Mouse (Mus musculus) embryonic fibroblast, embryonic 13.5 days (primary cell): ENCODE data around the gene Ntn4. TPM values are rescaled to one million over a fixed set of nuclear protein-coding genes. Genes with fewer than 3 reads are reported as not detected.
"Not testable (repeated sequence)": the region's sequence is repeated elsewhere in the genome, so short reads cannot be mapped to it uniquely, and the experiment has no call there.

ENCODE experiments used
- H3K27ac ChIP-seq: 2 replicates; pipeline ENCODE4 v1.5.1; 2012; ENCODE audit warnings: low read length, control low read depth, inconsistent platforms; ENCODE audit not compliant: insufficient read depth
- H3K4me1 ChIP-seq: 2 replicates; pipeline ENCODE4 v1.6.1; 2011; ENCODE audit warnings: low read length; ENCODE audit not compliant: control insufficient read depth, insufficient read depth
- H3K4me3 ChIP-seq: 2 replicates; pipeline ENCODE4 v1.5.1; 2011; ENCODE audit warnings: mild to moderate bottlenecking, control low read depth, low read length; ENCODE audit not compliant: insufficient read depth
- CTCF ChIP-seq: IDR thresholded peaks from 2 replicates; pipeline ENCODE4 v1.5.1; 2011; ENCODE audit warnings: mild to moderate bottlenecking, control low read depth, low read length, moderate library complexity, borderline replicate concordance; ENCODE audit not compliant: insufficient read depth
- POLR2A ChIP-seq: IDR thresholded peaks from 2 replicates; pipeline ENCODE4 v1.6.1; 2011; ENCODE audit warnings: low read depth, mild to moderate bottlenecking, control low read depth, low read length, moderate library complexity
- polyA plus RNA-seq: library from polyadenylated mRNA; stranded (reverse); fragments of >200 nt; gene quantifications from 2 replicates; pipeline ENCODE4 v1.2.4, GENCODE M21; 2011; ENCODE audit warnings: low read depth; ENCODE audit not compliant: missing spikeins, insufficient read length

Ntn4 gene
- polyA plus RNA-seq, 1 experiment: 18.6 TPM

GRCm38 (mm10) chr10:93682185-93682747, 41.8 kb downstream of the Ntn4 start:
- no peak for TF ChIP-seq POLR2A
- TF ChIP-seq CTCF: no peak
- peaks cover 4% of the 10 kb centered on the region; the same call in 1 of the 2 replicates for H3K4me1 ChIP-seq
- no peak overlapping the region for H3K27ac ChIP-seq
- H3K4me3 ChIP-seq: no peak overlapping the region

DNA sequence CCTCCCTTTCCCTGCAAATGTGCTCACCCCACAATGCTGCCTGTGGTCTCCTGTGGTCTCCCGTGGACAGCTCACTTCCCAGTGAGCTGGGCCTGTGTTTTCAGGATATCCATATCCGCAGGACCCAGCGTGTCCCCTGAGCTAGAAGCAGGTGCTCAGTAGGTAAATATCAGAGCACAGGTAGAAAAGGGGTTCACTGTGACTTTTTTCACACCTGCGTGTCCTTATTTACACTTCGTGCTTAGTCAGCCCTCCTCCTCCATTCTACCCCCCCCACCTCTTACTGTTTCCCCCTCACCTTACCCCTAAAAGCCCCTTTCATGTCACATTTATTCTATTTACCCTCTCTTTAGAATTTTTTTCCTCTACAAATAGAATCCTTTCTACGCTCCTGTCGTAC, 42.7 kb downstream of the Ntn4 start:
- no peak overlapping the region for H3K4me3 ChIP-seq
- H3K27ac ChIP-seq: no peak overlapping the region
- TF ChIP-seq POLR2A (no peak), CTCF (no peak)

DNA sequence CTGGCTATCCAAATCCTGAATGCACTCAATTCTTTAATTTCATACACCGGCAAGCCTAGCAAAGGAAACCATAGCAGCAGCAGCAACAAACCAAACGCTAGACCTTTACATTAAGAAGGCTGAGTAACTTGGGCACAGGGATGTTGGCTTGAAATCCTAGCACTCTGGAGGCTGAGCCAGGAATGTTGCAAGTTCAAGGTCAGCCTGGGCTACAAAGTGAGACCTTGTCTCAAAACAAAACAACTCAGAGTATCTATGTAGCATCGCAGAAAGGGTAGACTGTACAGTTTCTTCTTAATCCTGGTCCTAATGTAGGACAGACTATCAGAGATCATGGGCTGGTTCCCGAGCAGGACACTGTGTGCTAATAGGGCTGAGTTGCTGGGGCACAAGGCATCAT, 43.4 kb downstream of the Ntn4 start:
- Histone ChIP-seq H3K4me3 (no peak overlapping the region), H3K4me1 (no peaks in the 10 kb centered on the region), H3K27ac (no peak overlapping the region)
- TF ChIP-seq POLR2A: no peak
- TF ChIP-seq CTCF: no peak

More for the DNA sequence above, 42.7 kb downstream of the Ntn4 start:
- H3K4me1 ChIP-seq: peaks cover 4% of the 10 kb centered on the region; the same call in 1 of the 2 replicates

DNA sequence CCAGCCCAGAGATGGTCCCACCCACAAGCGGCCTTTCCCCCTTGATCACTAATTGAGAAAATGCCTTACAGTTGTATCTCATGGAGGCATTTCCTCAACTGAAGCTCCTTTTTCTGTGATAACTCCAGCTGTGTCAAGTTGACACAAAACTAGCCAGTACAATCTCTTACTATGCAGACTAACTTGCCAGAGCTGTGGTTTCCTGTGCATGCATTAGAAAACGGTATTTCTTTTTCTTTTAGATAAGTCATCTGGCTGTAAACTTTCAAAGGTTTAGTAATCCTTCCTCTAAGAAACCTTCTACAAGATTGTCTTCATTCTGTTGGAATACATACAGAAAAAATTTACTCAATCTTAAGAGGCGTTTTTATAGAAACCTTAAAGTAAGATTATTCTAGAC, 44.9 kb downstream of the Ntn4 start:
- H3K4me1 ChIP-seq, H3K27ac ChIP-seq, H3K4me3 ChIP-seq: not testable (repeated sequence)

GRCm38 (mm10) chr10:93686579-93686978, 46.1 kb downstream of the Ntn4 start:
- TF ChIP-seq POLR2A: no peak
- TF ChIP-seq CTCF: no peak
- Histone ChIP-seq H3K4me1 (no peaks in the 10 kb centered on the region), H3K4me3 (no peak overlapping the region), H3K27ac (no peak overlapping the region)

DNA sequence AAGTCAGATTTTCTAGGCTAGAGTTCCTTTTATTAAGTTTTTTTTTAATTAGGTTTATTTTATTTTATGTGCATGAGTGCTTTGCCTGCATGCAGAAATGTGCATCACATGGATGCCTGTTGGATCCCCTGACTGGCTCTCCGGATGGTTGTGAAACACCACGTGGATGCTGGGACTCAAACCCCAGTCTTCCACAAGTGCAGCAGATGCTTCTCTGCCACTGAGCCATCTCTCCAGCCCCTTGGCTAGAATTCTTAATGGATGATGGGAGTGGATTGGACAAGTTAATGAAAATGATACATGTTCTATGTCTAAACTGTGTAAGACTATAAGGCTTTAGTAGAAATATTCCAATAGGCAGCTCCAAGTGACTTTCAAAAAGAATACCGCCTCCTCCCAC, 47.3 kb downstream of the Ntn4 start:
- H3K4me3 ChIP-seq: no peak overlapping the region
- no peak for TF ChIP-seq POLR2A
- no peak for TF ChIP-seq CTCF
- no peak overlapping the region for H3K27ac ChIP-seq
- H3K4me1 ChIP-seq: no peaks in the 10 kb centered on the region

GRCm38 (mm10) chr10:93688306-93689171, 48.1 kb downstream of the Ntn4 start:
- Histone ChIP-seq H3K4me3 (no peak overlapping the region), H3K27ac (no peak overlapping the region), H3K4me1 (no peaks in the 10 kb centered on the region)
- TF ChIP-seq POLR2A: no peak
- no peak for TF ChIP-seq CTCF

DNA sequence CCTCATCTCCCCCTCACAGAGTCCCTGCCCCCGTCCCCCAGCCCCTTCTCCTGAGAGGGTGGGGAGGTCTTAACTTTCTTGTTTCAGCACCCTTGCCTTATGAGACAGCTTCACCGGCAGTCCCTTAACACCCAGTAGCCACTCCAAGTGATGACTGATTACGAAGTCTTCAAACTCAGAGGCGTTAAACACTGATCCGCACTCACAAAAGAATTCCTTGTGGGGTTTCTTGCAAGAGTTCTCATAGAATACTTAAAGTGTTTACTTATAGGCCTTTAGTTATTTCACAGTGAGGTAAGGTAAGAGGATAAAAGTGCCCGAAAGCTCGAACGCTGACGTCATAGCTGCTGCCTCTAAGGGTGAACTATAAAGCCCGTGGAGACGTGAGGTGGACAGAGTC, 50.9 kb downstream of the Ntn4 start:
- H3K27ac ChIP-seq: no peak overlapping the region
- TF ChIP-seq CTCF (no peak), POLR2A (no peak)

GRCm38 (mm10) chr10:93695043-93695791, 54.7 kb downstream of the Ntn4 start:
- Histone ChIP-seq H3K4me1 (no peaks in the 10 kb centered on the region), H3K27ac (no peak overlapping the region), H3K4me3 (no peak overlapping the region)
- no peak for TF ChIP-seq CTCF
- TF ChIP-seq POLR2A: no peak

More for the DNA sequence above, 50.9 kb downstream of the Ntn4 start:
- Histone ChIP-seq H3K4me1 (no peaks in the 10 kb centered on the region), H3K4me3 (no peak overlapping the region)

- Histone ChIP-seq H3K27ac (no peak overlapping the region), H3K4me3 (no peak overlapping the region), H3K4me1 (no peaks in the 10 kb centered on the region)
- TF ChIP-seq CTCF (no peak), POLR2A (no peak)
Measured at GRCm38 (mm10) chr10:93696001-93696400, 55.5 kb downstream of the Ntn4 start.
